Mouse (Mus musculus) erythroblast, embryonic 14.5 days (primary cell): Measurements from ENCODE around the gene Clasrp.

ENCODE experiments used
- GATA1 ChIP-seq: IDR thresholded peaks from 2 replicates; pipeline ENCODE4 v1.6.1; 2012; ENCODE audit warnings: low read length, inconsistent platforms, mixed read lengths
- TAL1 ChIP-seq: IDR thresholded peaks from 3 replicates; pipeline ENCODE4 v1.6.1; 2012; ENCODE audit warnings: low read length, inconsistent platforms, mixed read lengths

GRCm38 (mm10) chr7:19603849-19604605 is at the start of gene Clasrp:
- TF ChIP-seq GATA1 (no peak), TAL1 (no peak)
